1 mouse cellular context compared by ENCODE assay signal in the genomic region with DNA sequence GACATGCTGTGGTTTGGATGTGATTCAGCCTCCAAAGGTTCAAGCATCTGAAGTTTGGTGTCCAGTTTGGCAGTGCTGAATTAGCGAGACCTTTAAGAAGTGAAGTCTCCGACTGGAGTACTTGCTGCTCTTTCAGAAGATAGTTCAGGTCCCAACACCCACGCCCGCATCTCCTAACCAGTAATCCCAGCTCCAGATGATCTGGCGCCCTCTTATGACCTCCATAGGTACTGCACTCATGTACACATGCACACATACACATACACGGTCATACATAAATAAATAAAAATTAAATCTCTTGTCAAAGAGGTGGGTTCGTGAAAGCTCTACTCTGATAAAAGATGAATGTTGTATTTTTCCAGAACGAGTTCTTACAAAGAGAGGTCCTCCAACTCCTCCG.
TF ChIP-seq lines count a peak whose summit lies in the region.

No protein-coding gene starts in this region.

TF ChIP-seq in MEL, 35 proteins besides CTCF, POLR2A, EP300 and RAD21:
- TF ChIP-seq MAZ (IDR thresholded peaks at IDR 0.05; ENCODE audit: low read depth, low read length) (no peak), MYB (IDR thresholded peaks at IDR 0.05; ENCODE audit: low read depth, low read length) (no peak), SIN3A (IDR thresholded peaks at IDR 0.05; ENCODE audit: low read length) (no peak), USF2 (IDR thresholded peaks at IDR 0.05; ENCODE audit: borderline replicate concordance in 1 of 2, insufficient read depth in 1 of 2, low read depth in 1 of 2, low read length in 2 of 2) (no peak), RCOR1 (IDR thresholded peaks at IDR 0.05; ENCODE audit: low read depth, low read length) (no peak), MAX (IDR thresholded peaks at IDR 0.05; ENCODE audit: low read length) (no peak), KAT2A (conservative IDR thresholded peaks at IDR 0.05; ENCODE audit: low read depth, low read length) (no peak), MYC (IDR thresholded peaks at IDR 0.05; ENCODE audit: low read depth, low read length) (no peak), SMC3 (IDR thresholded peaks at IDR 0.05; ENCODE audit: low read depth, low read length) (no peak), USF1 (IDR thresholded peaks at IDR 0.05; ENCODE audit: low read depth, low read length) (no peak), MEF2A (IDR thresholded peaks at IDR 0.05; ENCODE audit: extremely low read depth, insufficient replicate concordance, low read depth, low read length, poor library complexity, severe bottlenecking) (no peak), POLR2AphosphoS5 (IDR thresholded peaks at IDR 0.05; ENCODE audit: borderline replicate concordance, low read depth, low read length) (no peak)
